Mouse (Mus musculus): Measurements from ENCODE around the gene Col23a1.

- TF ChIP-seq CTCF (IDR thresholded peaks at IDR 0.05; ENCODE audit: borderline replicate concordance, insufficient read depth, low read length): no peak
- no peak for TF ChIP-seq POLR2A (IDR thresholded peaks at IDR 0.05; ENCODE audit: low read depth, low read length)
Observed at GRCm38 (mm10) chr11:51521440-51521839, 231.7 kb downstream of the Col23a1 start.

Measured in embryonic fibroblast, embryonic 13.5 days (primary cell).